Comparison of ENCODE assay signal across 8 mouse cellular contexts in the genomic region with DNA sequence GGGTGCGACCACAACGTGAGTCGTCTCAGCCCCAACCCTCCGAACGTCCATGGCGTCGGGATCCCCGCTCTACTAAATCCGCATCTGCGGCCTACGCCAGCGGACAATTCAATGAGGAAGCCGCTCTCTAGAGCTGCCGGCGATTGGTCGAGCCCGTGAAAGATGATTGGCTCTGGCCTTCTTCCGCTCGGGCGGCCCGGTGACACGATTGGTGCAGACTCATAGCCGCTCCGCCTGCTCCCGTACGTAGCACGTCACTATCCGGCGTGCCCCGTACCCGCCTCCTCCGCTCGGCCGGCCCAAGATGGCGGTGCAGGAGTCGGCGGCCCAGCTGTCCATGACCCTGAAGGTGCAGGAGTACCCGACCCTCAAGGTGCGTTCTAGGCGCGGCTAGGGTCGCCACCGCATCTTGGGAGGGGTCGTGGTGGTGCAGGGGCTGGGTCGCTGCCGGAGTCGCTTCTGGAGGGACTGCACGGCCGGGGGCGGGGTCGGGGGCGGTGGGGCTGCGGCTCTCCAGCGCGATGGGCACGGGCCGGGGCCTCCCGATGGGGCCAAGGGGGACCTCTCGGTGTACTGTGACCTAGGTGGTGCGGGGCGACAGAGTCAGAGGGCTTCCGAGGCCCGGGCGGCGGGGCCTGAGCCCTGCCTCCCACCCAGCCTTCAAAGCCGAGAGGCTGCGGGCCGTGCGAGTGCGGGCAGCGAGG. TPM values are rescaled to one million over a fixed set of nuclear protein-coding genes. Genes with fewer than 3 reads are reported as not detected.
DNase-seq lines count a peak whose midpoint lies in the region; ATAC-seq lines count a peak whose summit lies in the region.

A gene (plus strand): TSS at position 237 of the 704 bp plus-strand sequence.

- intact Hi-C loops in gastrocnemius, postnatal 14 days (cut with DNase I; ENCODE audit: low total_unique reads), result no loop called here
- intact Hi-C loops in left cerebral cortex, postnatal 10 days (cut with DNase I), result loop anchor here (5.0 kb wide), 2 partner anchors 37 to 58 kb away; no protein-coding TSS in a partner anchor

- ATAC-seq in inflammation-experienced regulatory T-cells, adult 6 months, result peak; percentile 100
- peak; percentile 100 for ATAC-seq in megakaryocyte-erythroid progenitor cell, adult 5-6 weeks (replicated peaks; ENCODE audit: low FRiP score, low TSS enrichment, poor library complexity, severe bottlenecking)

- DNase-seq in adrenal gland, adult (ENCODE audit: inconsistent age in 2 of 2, low spot score in 1 of 2), result peak; percentile 97 to 98
- peak; percentile 98 for DNase-seq in embryo, embryonic 10.5 days (ENCODE audit: low spot score)
- DNase-seq in gastrocnemius, postnatal 14 days, result peak; percentile 97
- DNase-seq in left cerebral cortex, postnatal 10 days (ENCODE audit: extremely low spot score in 1 of 2, low spot score in 2 of 2), result peak; percentile 98
- DNase-seq in right cerebral cortex, postnatal 25 days, result peak; percentile 98
- peak; percentile 95 to 97 for DNase-seq in urinary bladder, postnatal 4 days (ENCODE audit: low spot score in 2 of 2)

RNA-seq across cellular contexts. Expression of the gene that starts here (rescaled TPM):
- total RNA-seq in gastrocnemius, postnatal 14 days (2021), result 10 to 100 TPM; 64.9 to 65.0 TPM
- polyA plus RNA-seq in inflammation-experienced regulatory T-cells, adult 6 months (2017; shearing (Covaris generic)), result 10 to 100 TPM; 64.2 to 91.0 (median 77.0) TPM
- total RNA-seq in left cerebral cortex, postnatal 10 days (2021), result 10 to 100 TPM; 81.9 to 90.3 TPM
- 60.4 and 69.2 TPM in 2 replicates for total RNA-seq in megakaryocyte-erythroid progenitor cell, adult 5-6 weeks (2014; fragmentation: Nextera tagmentation)
- 218 and 226 TPM in 2 replicates for total RNA-seq in megakaryocyte-erythroid progenitor cell, adult 5-6 weeks (2017)

Comparison
In these comparisons a context has a peak if more than half of its experiments do, and no peak if none do; other contexts are left out.
1. Peak in every context shown above with its lines: DNase-seq and ATAC-seq.